Mouse (Mus musculus) midbrain, embryonic 14.5 days (tissue): ENCODE results near the gene Ebf1. TPM values are rescaled to one million over a fixed set of nuclear protein-coding genes. Genes with fewer than 3 reads are reported as not detected.

Experiments
- ATAC-seq: fragments of 200-750 bp; cut with Nextera tagmentation; 2 replicates; pipeline ENCODE4 v1.8.0; 2017; ENCODE audit warnings: moderate number of reproducible peaks, moderate library complexity; ENCODE audit not compliant: low FRiP score, low TSS enrichment
- DNase-seq: peaks from one replicate; pipeline ENCODE4 v3.0.0-alpha.2; 2015
- H3K27ac ChIP-seq: fragments of 300-500 bp; sonication (generic); replicated peaks from 2 replicates; pipeline ENCODE4 v1.5.1; 2014; ENCODE audit warnings: mild to moderate bottlenecking, low read depth, low read length, moderate library complexity
- H3K27me3 ChIP-seq: fragments of 300-500 bp; sonication (generic); 2 replicates; pipeline ENCODE4 v1.6.1; 2014; ENCODE audit warnings: low read length, control low read depth, mixed read lengths; ENCODE audit not compliant: control insufficient read depth, insufficient read depth
- H3K36me3 ChIP-seq: fragments of 300-500 bp; sonication (generic); 2 replicates; pipeline ENCODE4 v1.6.1; 2014; ENCODE audit warnings: low read length, control low read depth; ENCODE audit not compliant: control insufficient read depth, insufficient read depth
- H3K4me1 ChIP-seq: fragments of 300-500 bp; sonication (generic); 2 replicates; pipeline ENCODE4 v1.6.1; 2014; ENCODE audit warnings: mild to moderate bottlenecking, antibody characterized with exemption, low read length, control low read depth; ENCODE audit not compliant: control insufficient read depth, insufficient read depth
- H3K4me2 ChIP-seq: fragments of 300-500 bp; sonication (generic); 2 replicates; pipeline ENCODE4 v1.6.1; 2014; ENCODE audit warnings: mild to moderate bottlenecking, low read length, moderate library complexity
- H3K4me3 ChIP-seq: fragments of 300-500 bp; sonication (generic); replicated peaks from 2 replicates; pipeline ENCODE4 v1.5.1; 2014; ENCODE audit warnings: low read depth, low read length
- H3K9ac ChIP-seq: fragments of 300-500 bp; sonication (generic); replicated peaks from 2 replicates; pipeline ENCODE4 v1.6.1; 2014; ENCODE audit warnings: mild to moderate bottlenecking, low read length, moderate library complexity
- H3K9me3 ChIP-seq: fragments of 300-500 bp; sonication (generic); 2 replicates; pipeline ENCODE4 v1.6.1; 2016; ENCODE audit warnings: low read length, control low read depth, mixed read lengths; ENCODE audit not compliant: control insufficient read depth
- WGBS: fragments of 180-500 bp; shearing (Covaris S2); extraction: QIAGEN DNeasy Blood & Tissue Kit; methylation state at CpG from one replicate; pipeline ENCODE4 v1.1.7; 2014; 5-methylcytosine and 5-hydroxymethylcytosine counted together
- polyA plus RNA-seq: library from polyadenylated mRNA; unstranded; fragments of >200 nt; fragmentation: Nextera tagmentation; extraction: Ambion mirVana; gene quantifications from 2 replicates; pipeline ENCODE4 v1.2.1, GENCODE M21; 2014

Gene Ebf1
- polyA plus RNA-seq, 1 experiment from 2014 or later = 112 TPM

DNA sequence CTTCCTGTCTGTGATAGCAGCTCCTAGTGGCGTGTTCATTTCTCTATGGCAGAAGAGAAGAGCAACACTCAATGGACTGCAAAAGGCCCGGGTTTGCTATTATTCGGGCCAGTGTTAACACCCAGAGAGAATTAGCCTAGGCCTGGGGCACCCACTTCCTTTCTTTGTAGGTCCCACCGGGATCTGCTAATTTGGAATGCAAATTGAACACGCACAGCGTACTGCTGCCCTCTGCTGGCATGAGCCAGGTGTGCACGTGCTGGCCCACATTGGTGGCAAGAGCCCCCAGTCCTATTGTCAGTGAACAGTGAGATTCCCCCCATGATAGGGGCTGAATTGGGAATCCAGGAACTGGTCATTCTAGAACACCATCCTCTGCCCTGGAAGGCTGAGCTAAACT is 391.0 kb downstream of the Ebf1 start:
- WGBS = 2% methylated on average over 7 of the region's 7 CpGs
- DNase-seq (peak; percentile 91), ATAC-seq (no peak)
- no peaks in the 10 kb centered on the region for H3K36me3 ChIP-seq
- no peak overlapping the region for H3K9ac ChIP-seq
- H3K4me3 ChIP-seq = no peak overlapping the region
- no peaks in the 10 kb centered on the region for H3K27me3 ChIP-seq
- no peak overlapping the region for H3K27ac ChIP-seq
- H3K4me2 ChIP-seq = peak overlapping the region; percentile 31
- H3K9me3 ChIP-seq = no peaks in the 10 kb centered on the region
- H3K4me1 ChIP-seq = no peaks in the 10 kb centered on the region; the same call in 1 of the 2 replicates

DNA sequence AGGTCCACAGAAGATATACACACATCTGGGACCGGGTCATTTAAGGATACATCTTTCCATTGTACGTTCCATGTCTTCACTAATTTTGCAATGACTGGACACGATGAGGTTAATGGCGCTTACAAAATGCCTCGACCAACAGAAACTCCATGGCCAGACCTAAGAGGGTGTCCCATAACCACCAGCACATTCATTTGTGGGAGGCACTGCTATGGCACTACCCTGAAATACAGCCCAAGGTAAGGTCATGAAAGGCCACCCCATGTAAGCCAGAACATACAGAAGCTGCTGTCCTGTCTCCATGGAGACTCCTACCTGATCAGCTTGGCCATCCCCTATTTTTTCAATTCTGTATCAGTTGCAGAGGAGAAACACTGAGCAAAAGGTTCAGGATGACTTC is 391.6 kb downstream of the Ebf1 start:
- Histone ChIP-seq H3K27me3 (no peaks in the 10 kb centered on the region), H3K36me3 (no peaks in the 10 kb centered on the region), H3K4me2 (no peak overlapping the region), H3K4me3 (no peak overlapping the region), H3K4me1 (no peaks in the 10 kb centered on the region; the same call in 1 of the 2 replicates), H3K9me3 (no peaks in the 10 kb centered on the region), H3K27ac (no peak overlapping the region), H3K9ac (no peak overlapping the region)
- WGBS = 92% methylated on average over 5 of the region's 5 CpGs
- no peak for DNase-seq
- ATAC-seq = no peak

DNA sequence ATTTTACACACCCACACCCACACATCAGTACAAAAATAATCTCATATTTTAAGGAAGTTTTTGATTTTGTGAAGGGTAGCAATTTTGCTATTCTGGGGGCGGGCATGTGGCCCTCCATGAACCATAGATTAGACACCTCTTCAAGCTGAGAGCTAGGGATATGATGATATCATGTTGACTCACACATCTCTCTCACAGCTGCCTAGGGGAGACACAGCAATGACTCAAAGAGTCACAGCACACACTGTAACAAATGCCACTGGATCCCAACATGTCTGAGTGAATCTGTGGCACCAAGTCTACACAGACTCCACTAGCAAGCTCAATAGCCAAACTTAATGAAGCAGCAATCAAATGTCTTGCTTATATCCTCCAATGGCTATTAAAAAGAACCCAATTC is 395.0 kb downstream of the Ebf1 start:
- Histone ChIP-seq H3K9ac (no peak overlapping the region), H3K27me3 (no peaks in the 10 kb centered on the region), H3K36me3 (no peaks in the 10 kb centered on the region), H3K4me2 (no peak overlapping the region), H3K9me3 (no peaks in the 10 kb centered on the region), H3K27ac (no peak overlapping the region), H3K4me1 (no peaks in the 10 kb centered on the region; the same call in 1 of the 2 replicates), H3K4me3 (no peak overlapping the region)
- ATAC-seq (no peak), DNase-seq (no peak)
- WGBS = 87% methylated on average over 1 of the region's 1 CpGs

DNA sequence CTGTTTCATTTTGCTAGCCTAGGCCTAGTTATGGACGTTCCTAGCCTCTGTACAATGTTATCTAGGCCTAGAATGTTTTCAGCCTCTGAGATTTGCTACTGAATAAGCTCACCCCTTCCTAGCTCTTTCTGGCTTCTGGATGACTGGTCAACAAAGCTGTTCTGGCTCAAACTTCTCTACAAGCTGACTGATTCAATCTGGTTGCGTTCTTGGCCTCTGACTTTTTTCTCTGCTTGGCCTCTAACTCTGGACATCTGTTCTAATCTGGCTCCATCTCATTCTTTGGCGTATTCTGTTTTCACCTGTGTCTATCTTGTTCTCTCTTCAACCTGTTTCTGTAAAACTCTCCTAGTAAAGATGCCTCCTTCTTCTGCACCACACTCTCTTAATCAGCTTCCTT is 400.4 kb downstream of the Ebf1 start:
- H3K4me1 ChIP-seq = no peaks in the 10 kb centered on the region
- no peaks in the 10 kb centered on the region for H3K9me3 ChIP-seq
- H3K4me3 ChIP-seq = no peak overlapping the region
- ATAC-seq (no peak), DNase-seq (no peak)
- H3K27me3 ChIP-seq = no peaks in the 10 kb centered on the region
- H3K36me3 ChIP-seq = no peaks in the 10 kb centered on the region
- H3K4me2 ChIP-seq = no peak overlapping the region
- no peak overlapping the region for H3K27ac ChIP-seq
- no peak overlapping the region for H3K9ac ChIP-seq
- WGBS = 85% methylated on average over 3 of the region's 3 CpGs

DNA sequence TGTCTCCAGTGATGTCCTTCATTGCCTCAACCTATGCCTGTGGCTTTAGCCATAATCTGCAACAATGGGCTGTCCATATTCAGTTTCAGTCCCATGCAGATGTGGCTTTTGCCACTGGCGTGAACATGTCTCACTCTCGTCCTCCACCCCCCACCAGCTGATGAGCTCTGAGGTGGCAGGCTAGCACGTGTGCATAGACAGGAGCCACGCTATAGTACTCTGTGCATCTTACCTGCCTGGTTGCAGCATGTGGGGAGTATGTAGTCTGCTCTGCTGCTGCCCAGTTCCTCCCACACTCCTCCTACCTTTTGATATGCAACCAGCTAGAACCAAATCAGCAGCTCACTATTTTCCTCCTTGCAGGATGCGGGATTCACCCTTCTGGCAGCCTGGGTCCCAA is 408.9 kb downstream of the Ebf1 start:
- Histone ChIP-seq H3K36me3 (no peaks in the 10 kb centered on the region), H3K4me2 (no peak overlapping the region), H3K9ac (no peak overlapping the region), H3K27me3 (no peaks in the 10 kb centered on the region), H3K9me3 (no peaks in the 10 kb centered on the region), H3K4me3 (no peak overlapping the region), H3K27ac (peak overlapping the region; percentile 72), H3K4me1 (peaks cover 19% of the 10 kb centered on the region)
- ATAC-seq (no peak), DNase-seq (no peak)
- 65% methylated on average over 5 of the region's 5 CpGs for WGBS

DNA sequence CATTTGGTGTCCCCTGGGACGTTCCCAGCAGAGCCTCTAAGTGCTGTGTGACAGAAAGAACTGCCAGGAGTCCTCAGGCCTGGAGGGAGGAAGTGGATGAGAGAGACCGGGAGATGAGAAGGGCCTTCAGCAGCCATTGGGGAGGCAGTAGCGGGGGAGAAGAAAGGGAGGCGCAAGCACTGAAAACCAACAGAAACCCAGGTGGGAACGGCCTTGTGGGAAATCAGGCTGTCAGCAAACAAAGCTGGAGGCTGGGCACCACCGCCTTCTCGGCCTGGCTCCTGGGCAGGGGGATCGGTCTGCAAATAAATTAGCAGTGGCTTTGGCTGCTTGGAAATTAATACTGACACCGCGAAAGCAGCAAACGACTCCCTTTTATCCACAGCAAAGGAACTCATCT is 409.6 kb downstream of the Ebf1 start:
- 3% methylated on average over 11 of the region's 11 CpGs for WGBS
- Histone ChIP-seq H3K27ac (peak overlapping the region; percentile 72), H3K27me3 (no peaks in the 10 kb centered on the region), H3K9ac (0 out of 2 replicates have a peak overlapping the region, but pooled peaks have one; percentile 25), H3K9me3 (no peaks in the 10 kb centered on the region), H3K4me2 (peak overlapping the region; percentile 37), H3K4me3 (no peak overlapping the region), H3K4me1 (peaks cover 19% of the 10 kb centered on the region), H3K36me3 (no peaks in the 10 kb centered on the region)
- peak; percentile 72 for DNase-seq
- ATAC-seq = no peak; the same call in 1 of the 2 replicates

DNA sequence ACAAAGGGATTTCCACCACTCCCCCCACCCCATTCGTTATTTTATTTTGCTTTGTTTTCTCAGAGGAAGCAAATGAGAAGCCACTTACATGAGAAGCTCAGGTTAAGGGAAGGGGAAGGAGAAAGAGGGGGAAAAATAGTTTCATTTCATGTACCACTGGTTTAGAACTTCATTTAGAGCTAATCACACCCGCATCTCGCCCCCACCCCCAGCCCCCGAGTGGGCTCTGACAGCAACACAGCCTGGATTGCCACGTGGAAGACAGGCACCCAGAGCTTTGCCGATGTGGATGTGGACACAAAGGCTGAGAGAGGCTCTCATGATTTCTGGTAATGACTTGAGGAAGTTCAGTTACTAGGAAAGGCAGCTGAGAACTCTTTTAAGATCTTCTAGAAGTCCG is 410.0 kb downstream of the Ebf1 start:
- H3K27me3 ChIP-seq = no peaks in the 10 kb centered on the region
- ATAC-seq (no peak), DNase-seq (peak; percentile 35)
- H3K4me1 ChIP-seq = peaks cover 19% of the 10 kb centered on the region
- no peak overlapping the region for H3K4me3 ChIP-seq
- no peaks in the 10 kb centered on the region for H3K9me3 ChIP-seq
- H3K9ac ChIP-seq = 0 out of 2 replicates have a peak overlapping the region, but pooled peaks have one; percentile 25
- WGBS = 32% methylated on average over 7 of the region's 7 CpGs
- H3K4me2 ChIP-seq = peak overlapping the region; percentile 37
- no peaks in the 10 kb centered on the region for H3K36me3 ChIP-seq
- H3K27ac ChIP-seq = peak overlapping the region; percentile 72

DNA sequence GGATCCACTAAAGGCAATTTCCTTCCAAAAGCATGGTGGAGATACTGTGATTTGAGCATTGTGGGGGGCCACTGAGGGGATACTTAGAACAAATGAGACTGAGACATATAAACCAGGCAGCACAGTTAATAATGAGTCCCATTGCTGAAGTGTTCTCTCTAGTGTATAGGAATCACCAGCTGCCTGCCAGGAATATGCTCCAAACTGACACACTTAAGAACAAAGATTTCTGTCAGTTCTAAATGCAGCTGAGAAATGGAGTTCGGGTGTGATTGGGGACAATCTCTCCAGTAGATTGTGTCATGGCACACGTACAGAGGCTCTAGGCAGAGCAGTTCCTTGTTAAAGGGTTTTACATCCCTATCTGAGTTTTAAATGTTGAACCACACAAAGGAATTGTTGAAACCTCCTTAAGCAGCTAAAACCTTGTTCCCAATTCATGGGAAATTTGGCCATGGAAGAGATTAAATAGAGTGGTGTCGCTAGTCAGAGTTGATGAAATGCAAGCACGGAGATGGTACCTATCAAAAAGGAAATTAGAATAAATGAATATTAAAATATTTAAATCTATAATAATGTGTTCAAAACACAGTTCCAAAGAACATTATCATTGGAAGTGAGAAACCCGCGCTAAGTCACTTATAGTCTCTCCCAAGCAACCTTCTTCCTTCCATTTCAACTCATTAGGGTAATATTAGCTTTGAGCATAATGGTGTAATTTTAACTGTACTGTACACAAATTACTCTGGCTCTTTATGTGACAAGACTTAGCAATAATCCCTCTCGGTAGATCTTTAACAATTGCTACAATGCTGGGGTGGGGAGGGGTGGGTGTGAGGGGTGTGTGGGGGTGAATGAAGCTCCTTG is 438.9 kb downstream of the Ebf1 start:
- Histone ChIP-seq H3K4me1 (no peaks in the 10 kb centered on the region; the same call in 1 of the 2 replicates), H3K27me3 (no peaks in the 10 kb centered on the region), H3K4me2 (no peak overlapping the region; the same call in 1 of the 2 replicates), H3K9ac (no peak overlapping the region), H3K36me3 (no peaks in the 10 kb centered on the region), H3K27ac (peak overlapping the region; percentile 45; the same call in 1 of the 2 replicates), H3K9me3 (no peaks in the 10 kb centered on the region), H3K4me3 (no peak overlapping the region)
- WGBS = 29% methylated on average over 7 of the region's 7 CpGs
- DNase-seq = peak; percentile 42
- ATAC-seq = no peak
